Mouse (Mus musculus) neural tube, embryonic 15.5 days (tissue): ENCODE measurements at regions not wholly inside any gene's neighbourhood (a gene's known extent, or its start where the extent isn't known, plus 50 kb on each side); places are given as distances from the start of the nearest gene placed in this dataset.

Source experiments
- ATAC-seq: fragments of 200-750 bp; cut with Nextera tagmentation; 2 replicates; pipeline ENCODE4 v1.8.0; 2017; ENCODE audit warnings: mild to moderate bottlenecking, moderate TSS enrichment, moderate library complexity; ENCODE audit not compliant: low FRiP score
- H3K27ac ChIP-seq: fragments of 300-500 bp; sonication (generic); replicated peaks from 2 replicates; pipeline ENCODE4 v1.5.1; 2015; ENCODE audit warnings: mild to moderate bottlenecking, inconsistent platforms
- H3K27me3 ChIP-seq: fragments of 300-500 bp; sonication (generic); replicated peaks from 2 replicates; pipeline ENCODE4 v1.6.1; 2015; ENCODE audit warnings: inconsistent platforms
- H3K36me3 ChIP-seq: fragments of 300-500 bp; sonication (generic); 2 replicates; pipeline ENCODE4 v1.6.1; 2015; ENCODE audit warnings: inconsistent platforms
- H3K4me1 ChIP-seq: fragments of 300-500 bp; sonication (generic); 2 replicates; pipeline ENCODE4 v1.6.1; 2015; ENCODE audit warnings: inconsistent platforms
- H3K4me2 ChIP-seq: fragments of 300-500 bp; sonication (generic); 2 replicates; pipeline ENCODE4 v1.6.1; 2015; ENCODE audit warnings: inconsistent platforms, mild to moderate bottlenecking, moderate library complexity
- H3K4me3 ChIP-seq: fragments of 300-500 bp; sonication (generic); replicated peaks from 2 replicates; pipeline ENCODE4 v1.5.1; 2015; ENCODE audit warnings: mild to moderate bottlenecking, inconsistent platforms
- H3K9ac ChIP-seq: fragments of 300-500 bp; sonication (generic); replicated peaks from 2 replicates; pipeline ENCODE4 v1.6.1; 2015; ENCODE audit warnings: mild to moderate bottlenecking, inconsistent platforms
- H3K9me3 ChIP-seq: fragments of 300-500 bp; sonication (generic); replicated peaks from 2 replicates; pipeline ENCODE4 v1.6.1; 2016; ENCODE audit warnings: inconsistent platforms
- WGBS: fragments of 180-500 bp; shearing (Covaris S2); methylation state at CpG from one replicate; pipeline ENCODE4 v1.1.7; 2015; ENCODE audit warnings: mixed read lengths; 5-methylcytosine and 5-hydroxymethylcytosine counted together

GRCm38 (mm10) chr16:27586307-27586706 lies 197.6 kb downstream of the Ccdc50 start:
- Histone ChIP-seq H3K27ac (no peak overlapping the region), H3K4me3 (no peak overlapping the region), H3K4me1 (no peaks in the 10 kb centered on the region), H3K36me3 (no peaks in the 10 kb centered on the region), H3K27me3 (no peaks in the 10 kb centered on the region), H3K9ac (no peak overlapping the region), H3K9me3 (no peaks in the 10 kb centered on the region), H3K4me2 (no peak overlapping the region)
- ATAC-seq: no peak
- WGBS: 49% methylated on average over 7 of the region's 7 CpGs

- H3K27ac ChIP-seq: no peak overlapping the region
- no peak overlapping the region for H3K9ac ChIP-seq
- H3K4me3 ChIP-seq: no peak overlapping the region
- no peak overlapping the region for H3K4me2 ChIP-seq
- 90% methylated on average over 3 of the region's 3 CpGs for WGBS
- no peaks in the 10 kb centered on the region for H3K36me3 ChIP-seq
- H3K9me3 ChIP-seq: no peaks in the 10 kb centered on the region
- ATAC-seq: no peak
- H3K4me1 ChIP-seq: no peaks in the 10 kb centered on the region
- H3K27me3 ChIP-seq: no peaks in the 10 kb centered on the region
These were observed 220.7 kb downstream of the Ccdc50 start for GRCm38 (mm10) chr16:27609366-27609765.

- ATAC-seq: no peak
- H3K4me1 ChIP-seq: no peaks in the 10 kb centered on the region
- no peak overlapping the region for H3K9ac ChIP-seq
- no peaks in the 10 kb centered on the region for H3K36me3 ChIP-seq
- H3K4me2 ChIP-seq: no peak overlapping the region
- H3K27me3 ChIP-seq: no peaks in the 10 kb centered on the region
- no peaks in the 10 kb centered on the region for H3K9me3 ChIP-seq
- no peak overlapping the region for H3K4me3 ChIP-seq
- 50% methylated on average over 2 of the region's 2 CpGs for WGBS
- no peak overlapping the region for H3K27ac ChIP-seq
These were observed 252.6 kb downstream of the Ccdc50 start for GRCm38 (mm10) chr16:27641306-27641705.

DNA sequence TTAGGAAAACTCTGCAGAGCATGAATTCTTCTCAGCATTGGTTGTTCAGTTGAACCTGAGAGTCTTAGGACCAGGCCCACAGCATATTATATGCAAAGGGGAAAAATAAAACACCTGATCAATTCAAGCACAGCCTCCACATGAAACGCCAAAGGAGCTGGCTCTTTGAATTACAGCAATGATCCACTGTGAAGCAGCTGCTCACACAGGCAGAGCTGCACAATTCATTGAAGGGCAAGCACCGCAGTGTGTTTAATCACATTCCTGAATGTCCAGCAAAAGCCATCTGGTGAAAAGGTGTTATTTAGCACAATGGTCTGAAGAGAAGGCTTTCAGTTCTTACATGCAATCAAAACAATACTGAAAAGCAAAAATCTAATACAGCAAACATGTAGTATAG lies 289.6 kb downstream of the Ccdc50 start:
- no peak overlapping the region for H3K4me2 ChIP-seq
- ATAC-seq: no peak
- 31% methylated on average over 2 of the region's 2 CpGs for WGBS

DNA sequence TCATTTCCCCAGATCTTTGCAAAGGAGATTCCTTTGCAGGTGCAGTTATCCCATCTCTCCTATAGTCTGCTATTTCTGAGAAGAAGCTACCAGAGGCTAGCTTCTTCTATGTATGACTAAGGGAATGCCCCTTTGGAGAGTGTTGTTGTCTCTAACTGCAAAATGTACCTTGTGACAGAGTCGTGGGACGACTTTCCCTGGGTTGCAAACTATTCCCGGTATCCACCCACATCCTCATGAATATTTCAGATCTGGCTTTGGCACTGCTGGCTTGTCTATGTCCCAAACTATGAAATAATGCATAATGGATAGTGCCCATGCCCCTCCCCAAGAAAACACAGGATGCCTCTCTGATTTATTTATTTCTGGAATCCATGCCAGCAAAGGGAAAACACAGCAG lies 294.3 kb downstream of the Ccdc50 start:
- no peak overlapping the region for H3K4me3 ChIP-seq
- 61% methylated on average over 3 of the region's 3 CpGs for WGBS
- H3K4me1 ChIP-seq: 0 out of 2 replicates have a peak, but pooled peaks cover 4% of the 10 kb centered on the region
- H3K36me3 ChIP-seq: no peaks in the 10 kb centered on the region
- ATAC-seq: no peak
- no peak overlapping the region for H3K4me2 ChIP-seq
- no peak overlapping the region for H3K27ac ChIP-seq
- H3K9me3 ChIP-seq: no peaks in the 10 kb centered on the region
- H3K9ac ChIP-seq: no peak overlapping the region
- no peaks in the 10 kb centered on the region for H3K27me3 ChIP-seq

More for the DNA sequence above, 289.6 kb downstream of the Ccdc50 start:
- Histone ChIP-seq H3K36me3 (no peaks in the 10 kb centered on the region), H3K9me3 (no peaks in the 10 kb centered on the region), H3K4me1 (0 out of 2 replicates have a peak, but pooled peaks cover 4% of the 10 kb centered on the region), H3K27me3 (no peaks in the 10 kb centered on the region), H3K9ac (no peak overlapping the region), H3K27ac (no peak overlapping the region), H3K4me3 (no peak overlapping the region)

GRCm38 (mm10) chr16:27683826-27684225 lies 295.2 kb downstream of the Ccdc50 start:
- Histone ChIP-seq H3K27me3 (no peaks in the 10 kb centered on the region), H3K9ac (no peak overlapping the region), H3K9me3 (no peaks in the 10 kb centered on the region), H3K36me3 (no peaks in the 10 kb centered on the region), H3K27ac (no peak overlapping the region), H3K4me1 (0 out of 2 replicates have a peak, but pooled peaks cover 4% of the 10 kb centered on the region), H3K4me3 (no peak overlapping the region), H3K4me2 (no peak overlapping the region)
- ATAC-seq: peak; percentile 35; the same call in 1 of the 2 replicates
- 48% methylated on average over 3 of the region's 3 CpGs for WGBS

DNA sequence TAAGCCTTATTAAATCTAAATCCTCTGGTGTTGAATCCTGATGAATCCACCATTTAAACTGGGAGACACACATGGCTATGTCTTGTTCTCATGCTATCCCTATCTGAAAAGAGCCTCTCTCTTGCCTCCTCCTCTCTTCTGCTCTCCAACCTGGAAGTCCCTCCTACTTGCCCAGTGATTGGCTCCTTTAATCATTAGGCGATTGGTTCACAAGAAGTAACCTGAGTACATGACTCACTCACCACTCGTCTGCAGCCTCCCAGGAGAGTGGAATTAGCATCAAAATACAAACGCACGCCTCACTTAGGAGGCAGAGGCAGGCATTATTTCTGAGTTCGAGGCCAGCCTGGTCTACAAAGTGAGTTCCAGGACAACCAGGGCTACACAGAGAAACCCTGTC lies 321.3 kb downstream of the Ccdc50 start:
- no peaks in the 10 kb centered on the region for H3K4me1 ChIP-seq
- H3K9me3 ChIP-seq: no peaks in the 10 kb centered on the region
- H3K4me2 ChIP-seq: no peak overlapping the region
- no peak overlapping the region for H3K4me3 ChIP-seq
- H3K36me3 ChIP-seq: no peaks in the 10 kb centered on the region
- H3K27ac ChIP-seq: no peak overlapping the region
- no peak overlapping the region for H3K9ac ChIP-seq
- WGBS: 77% methylated on average over 5 of the region's 5 CpGs
- no peak for ATAC-seq
- no peaks in the 10 kb centered on the region for H3K27me3 ChIP-seq

DNA sequence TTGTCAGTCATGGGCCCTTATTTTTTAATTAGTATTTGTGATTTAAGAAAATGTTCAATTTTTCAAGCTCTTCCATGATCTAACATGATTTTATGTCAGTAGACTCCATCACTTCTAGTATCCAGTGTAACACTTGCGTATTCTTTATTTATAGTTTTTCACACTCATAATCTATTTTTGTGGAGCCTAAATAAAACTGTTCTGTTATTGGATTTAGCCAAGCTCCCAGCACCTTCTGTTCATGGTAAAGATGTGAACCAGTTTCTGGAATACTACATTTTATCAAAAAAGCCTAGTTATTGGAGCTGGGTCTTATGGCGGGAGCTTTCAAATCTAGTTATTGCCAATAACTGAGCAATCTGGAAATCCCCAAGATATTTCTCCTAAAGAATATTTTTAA lies 334.8 kb downstream of the Ccdc50 start:
- Histone ChIP-seq H3K4me2 (no peak overlapping the region), H3K4me3 (no peak overlapping the region), H3K36me3 (no peaks in the 10 kb centered on the region), H3K9me3 (no peaks in the 10 kb centered on the region), H3K4me1 (no peaks in the 10 kb centered on the region), H3K27ac (no peak overlapping the region), H3K27me3 (no peaks in the 10 kb centered on the region), H3K9ac (no peak overlapping the region)
- WGBS: 98% methylated on average over 2 of the region's 2 CpGs
- ATAC-seq: no peak
